Mouse (Mus musculus): ENCODE measurements around the gene Gtf2h4.

Gtf2h4 gene

DNA sequence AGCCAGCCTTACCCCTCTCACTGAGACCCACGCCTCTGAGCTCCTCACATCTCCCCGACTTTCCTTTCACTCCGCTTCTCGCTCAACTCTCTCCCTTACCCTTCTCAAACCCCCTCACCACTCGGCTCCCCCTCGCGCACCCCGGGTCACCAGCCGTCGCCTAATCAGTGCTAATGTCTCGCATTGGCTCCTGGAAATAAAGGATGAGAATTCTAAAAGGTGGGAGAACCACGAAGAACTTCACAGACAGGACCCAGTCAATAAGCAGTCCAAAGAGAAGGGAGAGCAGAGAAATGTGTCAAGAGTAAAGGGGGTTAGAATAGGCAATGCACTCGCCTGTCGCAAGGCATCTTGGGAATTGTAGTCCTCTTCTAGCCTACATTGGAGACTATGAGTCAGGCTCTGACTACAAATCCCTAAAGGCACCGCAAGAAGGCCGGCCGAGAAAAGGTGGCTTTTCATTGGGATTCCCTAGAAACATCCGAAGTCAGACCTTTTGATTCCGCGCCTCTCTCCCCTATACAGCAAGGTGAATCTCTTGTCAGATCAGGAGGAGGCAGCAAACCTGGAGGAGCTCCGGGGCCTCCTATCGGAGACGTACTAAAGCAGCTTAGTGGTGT is at the start of gene Gtf2h4:
Gene Gtf2h4, minus strand, starts transcription at position 324 of the 620 bp plus-strand sequence.
- peak; percentile 84 to 88 for DNase-seq (ENCODE audit: low read depth in 2 of 2, low spot score in 2 of 2)

GRCm38 (mm10) chr17:35721676-35722075 is 48.1 kb upstream of the Gtf2h4 start:
- DNase-seq (ENCODE audit: low read depth in 2 of 2, low spot score in 2 of 2) = no peak

DNA sequence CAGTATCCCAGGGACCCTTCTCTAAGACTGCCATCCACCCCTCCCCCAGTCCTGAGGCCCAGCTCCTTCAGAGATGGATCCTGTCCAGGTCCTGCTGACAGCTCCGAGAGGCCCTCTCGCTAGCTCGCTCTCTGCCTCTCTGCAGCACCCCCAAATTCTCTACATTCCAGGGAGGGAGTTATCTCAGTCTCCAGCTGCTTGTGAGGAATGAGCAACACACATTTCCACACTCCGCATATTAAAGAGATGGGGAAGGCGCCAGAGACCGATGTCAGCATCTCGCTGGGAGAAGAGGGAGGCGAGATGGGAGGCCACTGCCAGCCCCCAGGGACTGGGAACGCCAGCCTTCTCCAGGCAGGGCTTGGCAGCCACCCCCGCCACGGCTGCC is 46.8 kb upstream of the Gtf2h4 start:
- DNase-seq (ENCODE audit: low read depth in 2 of 2, low spot score in 2 of 2) = no peak

- DNase-seq (ENCODE audit: low read depth in 2 of 2, low spot score in 2 of 2) = no peak
Measured at GRCm38 (mm10) chr17:35719616-35720339, 46.2 kb upstream of the Gtf2h4 start.

DNA sequence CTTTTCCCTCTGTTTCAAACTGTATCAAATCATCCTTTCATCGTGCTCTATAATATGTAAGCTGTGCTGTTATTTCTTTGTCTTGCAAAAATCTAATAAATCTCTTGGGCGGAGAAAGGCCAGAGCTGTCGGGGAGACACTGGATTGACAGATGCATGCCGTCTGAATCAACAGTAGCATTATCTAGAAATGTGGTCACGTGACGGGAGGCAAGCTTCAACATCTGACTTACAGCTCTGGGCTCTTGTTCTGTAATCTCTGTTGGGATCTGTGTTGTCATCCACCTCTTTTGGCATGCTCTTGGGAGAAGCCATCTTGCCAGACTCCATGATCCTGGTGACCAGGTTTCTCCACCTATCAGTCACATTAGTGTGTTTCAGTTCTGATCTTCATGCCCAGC is 43.5 kb upstream of the Gtf2h4 start:
- no peak for DNase-seq (ENCODE audit: low read depth in 2 of 2, low spot score in 2 of 2)

DNA sequence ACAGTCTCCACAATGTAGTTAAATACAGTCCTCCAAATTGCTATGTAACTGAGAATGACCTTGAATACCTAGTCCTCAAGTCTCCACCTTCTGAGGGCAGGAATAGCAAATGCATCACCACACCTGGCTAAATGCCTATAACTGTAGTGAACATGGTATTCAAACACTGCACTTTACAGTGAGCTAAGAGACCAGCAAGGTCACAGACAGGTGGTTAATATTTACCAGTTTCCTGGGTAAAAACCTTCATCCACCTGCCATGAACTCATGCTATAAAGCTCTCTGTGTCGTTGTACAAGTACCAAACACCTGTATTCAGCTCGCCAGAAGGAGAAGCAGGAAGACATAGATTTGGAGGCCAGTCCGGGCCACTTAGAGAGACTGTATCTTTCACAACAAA is 42.6 kb upstream of the Gtf2h4 start:
- DNase-seq (ENCODE audit: low read depth in 2 of 2, low spot score in 2 of 2) = no peak

- DNase-seq (ENCODE audit: low read depth in 2 of 2, low spot score in 2 of 2) = no peak
Measured at GRCm38 (mm10) chr17:35710705-35711347, 37.3 kb upstream of the Gtf2h4 start.

GRCm38 (mm10) chr17:35708611-35709010 is 35.1 kb upstream of the Gtf2h4 start:
- DNase-seq (ENCODE audit: low read depth in 2 of 2, low spot score in 2 of 2) = no peak

DNA sequence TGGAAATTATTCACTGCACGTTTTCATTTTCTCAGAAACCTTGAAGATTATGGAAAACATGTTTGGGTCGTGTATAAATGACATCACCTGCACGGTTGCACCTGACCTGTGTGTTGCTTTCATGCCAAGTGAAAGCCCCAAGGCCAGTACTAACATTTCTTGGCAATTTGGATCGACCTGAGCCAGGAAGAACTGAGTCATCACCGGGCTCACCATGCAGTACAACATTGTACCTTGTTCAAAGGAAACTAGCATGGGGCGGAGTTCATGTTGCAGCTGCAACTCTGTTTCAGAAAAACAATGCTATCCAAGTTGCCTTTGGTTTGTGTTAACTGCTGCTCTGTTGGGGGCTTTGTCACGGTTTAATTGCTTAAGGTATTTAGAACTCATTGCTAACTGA is 34.4 kb upstream of the Gtf2h4 start:
- DNase-seq (ENCODE audit: low read depth in 2 of 2, low spot score in 2 of 2) = no peak

DNA sequence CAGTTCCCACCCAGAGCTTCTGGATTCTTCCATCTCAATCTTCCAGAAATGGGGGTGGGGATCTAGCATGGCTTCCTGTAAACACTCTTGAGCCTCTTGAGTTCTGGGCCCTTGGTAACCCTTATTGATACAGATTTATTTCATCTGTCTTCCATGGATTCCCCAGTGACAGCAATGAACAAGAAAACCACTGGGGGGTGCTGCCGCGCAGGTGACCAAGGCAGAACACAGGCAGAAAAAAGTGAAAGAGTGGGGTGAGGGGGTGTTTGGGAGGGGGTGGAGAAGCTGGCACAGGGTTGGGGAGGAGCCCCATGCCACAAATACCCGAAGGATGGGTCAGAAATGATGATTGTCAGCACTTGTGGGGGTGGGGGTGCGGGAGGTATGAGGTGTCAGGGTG is 32.3 kb upstream of the Gtf2h4 start:
- peak in 1 of 2 experiments; percentile 41 for DNase-seq (ENCODE audit: low read depth in 2 of 2, low spot score in 2 of 2)

GRCm38 (mm10) chr17:35704621-35705464 is 31.3 kb upstream of the Gtf2h4 start, which contains the start of gene Ddr1:
Ddr1 (minus strand) TSS chr17:35704621.
- peak; percentile 43 to 56 for DNase-seq (ENCODE audit: low read depth in 2 of 2, low spot score in 2 of 2)

DNA sequence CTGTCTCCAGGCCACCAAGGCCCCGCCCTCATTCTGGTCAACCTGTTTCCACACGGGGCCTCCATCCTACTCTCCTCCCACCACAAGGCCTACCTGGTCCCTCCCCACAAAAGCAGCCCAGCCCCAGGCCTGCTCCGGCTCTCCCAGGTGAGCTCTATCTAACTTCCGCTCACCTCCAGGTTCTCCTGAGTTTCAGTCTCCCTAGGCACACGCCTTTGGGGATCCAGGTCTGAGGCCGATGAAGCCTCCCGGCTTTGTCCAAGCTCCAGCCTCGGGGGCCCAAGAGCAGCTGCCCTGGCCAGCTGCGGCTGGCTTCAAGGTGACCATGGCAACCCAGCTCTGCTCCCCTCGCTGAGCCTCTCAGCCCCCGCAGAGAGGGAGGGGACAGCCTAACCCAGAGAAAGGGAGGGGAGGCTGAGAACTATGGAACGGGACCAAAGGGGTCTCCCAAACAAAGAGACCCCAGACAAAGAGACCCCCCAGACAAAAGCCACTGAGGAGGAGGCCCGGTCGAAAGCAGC is 30.3 kb upstream of the Gtf2h4 start:
- no peak for DNase-seq (ENCODE audit: low read depth in 2 of 2, low spot score in 2 of 2)

- no peak for DNase-seq (ENCODE audit: low read depth in 2 of 2, low spot score in 2 of 2)
Measured at GRCm38 (mm10) chr17:35703065-35703464, 29.5 kb upstream of the Gtf2h4 start.

GRCm38 (mm10) chr17:35702605-35703004 is 29.1 kb upstream of the Gtf2h4 start:
- DNase-seq (ENCODE audit: low read depth in 2 of 2, low spot score in 2 of 2) = no peak

- DNase-seq (ENCODE audit: low read depth in 2 of 2, low spot score in 2 of 2) = no peak
Measured at GRCm38 (mm10) chr17:35701978-35702461, 28.5 kb upstream of the Gtf2h4 start.

DNA sequence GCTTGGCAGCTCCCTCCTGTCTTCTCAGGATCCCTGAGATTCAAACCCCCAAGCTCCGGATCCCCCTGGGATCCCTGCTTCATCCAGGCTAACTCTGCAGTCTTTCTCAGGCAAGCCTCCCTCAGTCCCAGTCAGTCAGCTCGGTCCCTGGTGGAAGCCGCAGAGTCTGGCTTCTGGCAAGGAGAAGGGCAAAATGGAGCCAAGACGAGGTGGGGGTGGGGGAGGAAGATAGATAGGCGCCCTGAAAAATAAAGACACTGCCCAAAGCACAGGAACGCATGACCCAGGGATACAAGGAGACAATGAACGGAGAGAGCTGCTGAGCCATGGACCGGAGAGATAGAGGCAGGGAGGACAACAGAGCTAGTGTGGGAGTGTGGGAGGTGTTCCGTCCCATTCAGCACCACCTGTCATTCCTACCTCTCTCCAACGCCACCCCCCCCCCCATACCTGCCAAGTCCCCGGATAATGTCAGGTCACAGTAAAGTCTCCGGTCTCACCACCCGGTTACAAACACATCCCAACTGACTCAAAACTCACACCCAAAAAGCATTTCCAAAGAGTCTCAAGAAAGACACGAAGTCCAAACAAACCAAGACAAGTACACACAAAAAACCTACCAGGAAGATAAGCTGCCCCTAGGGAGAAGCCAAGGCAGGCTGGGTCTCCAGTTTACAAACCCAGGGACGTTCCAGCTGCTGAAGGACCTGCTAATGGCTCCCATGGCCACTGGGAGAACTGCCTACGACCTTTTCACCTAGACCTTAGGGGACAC is 27.9 kb upstream of the Gtf2h4 start:
- DNase-seq (ENCODE audit: low read depth in 2 of 2, low spot score in 2 of 2) = no peak

GRCm38 (mm10) chr17:35700371-35700961 is 26.9 kb upstream of the Gtf2h4 start:
- DNase-seq (ENCODE audit: low read depth in 2 of 2, low spot score in 2 of 2) = peak; percentile 29 to 36

DNA sequence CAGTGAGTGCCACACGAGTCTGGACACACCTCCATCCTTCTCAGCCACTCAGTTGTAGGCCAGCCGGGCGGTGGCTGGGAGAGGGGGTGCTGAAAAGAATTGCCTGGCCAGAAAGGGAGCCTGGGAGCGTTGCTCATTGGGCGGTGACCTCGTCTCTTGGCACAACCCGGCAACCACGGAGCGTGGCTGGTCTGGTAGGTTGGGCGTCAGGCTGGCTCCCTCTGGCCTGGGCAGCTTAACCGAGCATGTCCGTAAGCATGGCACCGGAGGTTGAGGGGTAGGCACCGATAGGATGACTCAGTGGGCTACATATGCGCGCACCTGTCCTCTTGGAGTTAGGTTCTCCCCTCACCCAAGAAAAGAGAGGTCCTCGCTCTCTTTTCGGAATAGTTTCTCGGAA is 26.4 kb upstream of the Gtf2h4 start:
- DNase-seq (ENCODE audit: low read depth in 2 of 2, low spot score in 2 of 2) = no peak

DNA sequence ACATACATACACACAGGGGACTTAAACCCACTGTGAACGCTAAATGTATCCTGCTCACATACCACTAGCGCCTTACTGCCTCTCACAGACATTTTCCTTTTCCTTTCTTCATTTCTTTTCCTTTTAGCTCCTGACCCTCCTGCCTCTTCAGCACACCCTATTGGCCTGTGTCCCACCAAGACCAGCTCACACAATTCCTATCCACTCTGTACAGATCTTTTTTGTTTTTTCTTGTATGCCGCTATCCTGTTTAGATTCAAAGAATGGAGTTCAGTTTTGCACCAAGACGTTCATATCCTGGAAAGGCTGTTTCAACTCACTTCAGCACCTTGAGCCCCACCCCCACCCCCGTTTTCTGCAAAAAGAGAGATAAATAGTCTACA is 25.0 kb upstream of the Gtf2h4 start:
- no peak for DNase-seq (ENCODE audit: low read depth in 2 of 2, low spot score in 2 of 2)
